Mouse (Mus musculus) stomach, postnatal 0 days (tissue): Measurements from ENCODE around the gene Ralgapa2. TPM values are rescaled to one million over a fixed set of nuclear protein-coding genes. Genes with fewer than 3 reads are reported as not detected.
A peak's percentile ranks its signal among the peaks of the same experiment; 100 is the strongest.

Experiments used
- ATAC-seq: fragments of 200-750 bp; cut with Nextera tagmentation; 2 replicates; pipeline ENCODE4 v1.8.0; 2017; ENCODE audit not compliant: low FRiP score, low TSS enrichment
- DNase-seq: peaks from one replicate; pipeline ENCODE4 v3.0.0-alpha.2; 2016; ENCODE audit warnings: low spot score
- H3K27ac ChIP-seq: fragments of 300-500 bp; sonication (generic); replicated peaks from 2 replicates; pipeline ENCODE4 v1.5.1; 2014; ENCODE audit warnings: mild to moderate bottlenecking, control low read depth
- H3K27me3 ChIP-seq: fragments of 300-500 bp; sonication (generic); 2 replicates; pipeline ENCODE4 v1.6.1; 2014; ENCODE audit warnings: low read length; ENCODE audit not compliant: control insufficient read depth, insufficient read depth
- H3K36me3 ChIP-seq: fragments of 300-500 bp; sonication (generic); 2 replicates; pipeline ENCODE4 v1.6.1; 2014; ENCODE audit warnings: low read length, mixed read lengths; ENCODE audit not compliant: control insufficient read depth, insufficient read depth
- H3K4me1 ChIP-seq: fragments of 300-500 bp; sonication (generic); replicated peaks from 2 replicates; pipeline ENCODE4 v1.6.1; 2014; ENCODE audit warnings: antibody characterized with exemption; ENCODE audit not compliant: control insufficient read depth, insufficient read depth
- H3K4me2 ChIP-seq: fragments of 300-500 bp; sonication (generic); replicated peaks from 2 replicates; pipeline ENCODE4 v1.6.1; 2014; ENCODE audit warnings: low read depth, mild to moderate bottlenecking, control low read depth, moderate library complexity
- H3K4me3 ChIP-seq: fragments of 300-500 bp; sonication (generic); 2 replicates; pipeline ENCODE4 v1.5.1; 2014; ENCODE audit warnings: low read depth, low read length, control low read depth
- H3K9ac ChIP-seq: fragments of 300-500 bp; sonication (generic); 2 replicates; pipeline ENCODE4 v1.6.1; 2014; ENCODE audit warnings: mild to moderate bottlenecking, low read length, control low read depth, mixed read lengths
- H3K9me3 ChIP-seq: fragments of 300-500 bp; sonication (generic); 2 replicates; pipeline ENCODE4 v1.6.1; 2016; ENCODE audit warnings: low read length; ENCODE audit not compliant: control insufficient read depth
- CTCF ChIP-seq: IDR thresholded peaks from 2 replicates; pipeline ENCODE4 v1.5.1; 2016; ENCODE audit warnings: antibody characterized with exemption, low read depth, mild to moderate bottlenecking, moderate library complexity
- EP300 ChIP-seq: optimal IDR thresholded peaks from 2 replicates; pipeline ENCODE3; 2016; ENCODE audit warnings: antibody characterized with exemption
- WGBS: fragments of 180-500 bp; shearing (Covaris S2); extraction: QIAGEN DNeasy Blood & Tissue Kit; methylation state at CpG from one replicate; pipeline ENCODE4 v1.1.7; 2014; 5-methylcytosine and 5-hydroxymethylcytosine counted together
- polyA plus RNA-seq: library from polyadenylated mRNA; unstranded; fragments of >200 nt; fragmentation: Nextera tagmentation; extraction: Ambion mirVana; gene quantifications from 2 replicates; pipeline ENCODE4 v1.2.1, GENCODE M21; 2015

Gene Ralgapa2
- polyA plus RNA-seq, 1 experiment from 2014 or later, result 3.1 TPM

- H3K4me3 ChIP-seq, result no peak overlapping the region
- peak; percentile 19 for DNase-seq
These were observed 293.1 kb downstream of the Ralgapa2 start for GRCm38 (mm10) chr2:146218881-146219535.

DNA sequence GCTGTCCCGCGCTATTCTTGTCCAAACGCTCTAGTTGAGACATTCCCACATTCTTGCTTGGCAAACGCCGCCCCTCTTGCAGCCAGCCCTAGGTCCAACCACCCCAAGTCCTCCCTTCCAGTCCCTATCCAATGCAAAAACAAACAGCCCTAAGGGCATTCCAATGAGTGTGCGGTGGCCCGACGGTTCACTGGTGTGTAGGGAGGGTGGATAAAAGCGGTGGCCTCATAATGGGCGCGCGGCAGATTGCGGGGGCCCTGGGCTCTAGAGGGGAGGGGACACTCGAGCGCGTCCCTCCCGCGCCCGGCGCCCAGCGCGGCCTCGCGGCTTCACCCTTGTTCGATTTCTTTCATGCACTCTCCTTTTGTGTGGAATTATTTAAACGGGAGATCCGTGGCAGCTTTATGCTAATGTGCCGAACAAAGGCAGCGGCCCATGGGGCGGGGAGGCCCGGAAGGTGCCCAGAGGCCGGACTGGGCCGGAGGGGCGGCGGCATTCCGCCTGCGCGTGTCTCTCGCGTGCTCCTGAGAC, 293.9 kb downstream of the Ralgapa2 start:
- H3K4me1 ChIP-seq, result peaks cover 9% of the 10 kb centered on the region
- no peak for TF ChIP-seq EP300
- TF ChIP-seq CTCF, result no peak
- no peak overlapping the region for H3K27ac ChIP-seq
- no peaks in the 10 kb centered on the region for H3K36me3 ChIP-seq
- H3K4me2 ChIP-seq, result peak overlapping the region; percentile 34
- ATAC-seq, result no peak
- peak; percentile 42 for DNase-seq
- peak overlapping the region; percentile 29 for H3K4me3 ChIP-seq
- peaks cover 24% of the 10 kb centered on the region; the same call in 1 of the 2 replicates for H3K27me3 ChIP-seq
- no peaks in the 10 kb centered on the region for H3K9me3 ChIP-seq
- WGBS, result 2% methylated on average over 40 of the region's 40 CpGs
- H3K9ac ChIP-seq, result no peak overlapping the region

More at GRCm38 (mm10) chr2:146218881-146219535, 293.1 kb downstream of the Ralgapa2 start:
- Histone ChIP-seq H3K36me3 (no peaks in the 10 kb centered on the region), H3K9me3 (no peaks in the 10 kb centered on the region), H3K27me3 (peaks cover 30% of the 10 kb centered on the region), H3K4me2 (no peak overlapping the region), H3K4me1 (peaks cover 9% of the 10 kb centered on the region), H3K27ac (no peak overlapping the region), H3K9ac (no peak overlapping the region)
- WGBS, result 4% methylated on average over 19 of the region's 19 CpGs
- no peak for ATAC-seq
- TF ChIP-seq CTCF, result no peak

DNA sequence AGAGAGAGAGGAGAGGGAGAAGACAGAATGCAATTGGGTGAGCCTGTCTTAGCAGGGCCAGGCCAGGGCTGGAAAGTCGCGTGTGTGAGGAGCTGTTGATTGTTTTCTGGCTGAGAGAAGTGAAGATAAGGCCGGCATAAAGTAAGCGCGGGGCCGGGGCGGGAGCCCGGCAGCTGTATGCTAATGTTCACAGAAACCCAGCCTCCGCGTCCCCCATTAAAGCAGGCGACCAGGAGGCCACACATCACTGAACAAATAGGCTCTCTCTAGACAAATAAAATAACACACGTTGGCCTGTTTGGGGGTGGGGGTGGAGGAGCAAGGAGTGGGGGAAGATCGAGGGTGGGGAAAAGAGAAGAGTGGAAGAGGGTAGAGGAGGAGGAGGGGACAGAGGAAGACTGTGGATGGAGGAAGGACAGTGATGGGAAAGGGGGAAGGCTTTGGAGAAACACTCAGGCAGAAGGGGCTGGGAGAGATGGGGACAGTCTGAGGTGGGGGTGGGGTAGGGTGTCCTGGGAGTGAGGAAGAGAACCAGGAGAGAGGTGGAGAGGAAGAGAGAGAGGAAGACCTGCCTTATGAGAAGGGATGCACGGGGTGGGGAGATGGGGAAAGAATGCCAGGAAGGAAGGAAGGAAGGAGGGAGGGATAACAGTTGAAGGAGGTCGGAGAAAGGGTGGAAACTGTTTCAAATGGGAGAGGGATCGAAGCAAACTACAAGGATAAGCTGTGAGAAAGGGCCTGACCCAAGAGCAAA, 294.7 kb downstream of the Ralgapa2 start:
- Histone ChIP-seq H3K4me1 (peaks cover 6% of the 10 kb centered on the region; the same call in 1 of the 2 replicates), H3K27ac (no peak overlapping the region), H3K27me3 (peaks cover 16% of the 10 kb centered on the region; the same call in 1 of the 2 replicates), H3K36me3 (no peaks in the 10 kb centered on the region), H3K4me3 (no peak overlapping the region), H3K9me3 (no peaks in the 10 kb centered on the region), H3K9ac (no peak overlapping the region), H3K4me2 (no peak overlapping the region)
- ATAC-seq, result no peak
- WGBS, result 3% methylated on average over 16 of the region's 16 CpGs
- peak; percentile 39 for DNase-seq
- TF ChIP-seq CTCF (no peak), EP300 (no peak)

DNA sequence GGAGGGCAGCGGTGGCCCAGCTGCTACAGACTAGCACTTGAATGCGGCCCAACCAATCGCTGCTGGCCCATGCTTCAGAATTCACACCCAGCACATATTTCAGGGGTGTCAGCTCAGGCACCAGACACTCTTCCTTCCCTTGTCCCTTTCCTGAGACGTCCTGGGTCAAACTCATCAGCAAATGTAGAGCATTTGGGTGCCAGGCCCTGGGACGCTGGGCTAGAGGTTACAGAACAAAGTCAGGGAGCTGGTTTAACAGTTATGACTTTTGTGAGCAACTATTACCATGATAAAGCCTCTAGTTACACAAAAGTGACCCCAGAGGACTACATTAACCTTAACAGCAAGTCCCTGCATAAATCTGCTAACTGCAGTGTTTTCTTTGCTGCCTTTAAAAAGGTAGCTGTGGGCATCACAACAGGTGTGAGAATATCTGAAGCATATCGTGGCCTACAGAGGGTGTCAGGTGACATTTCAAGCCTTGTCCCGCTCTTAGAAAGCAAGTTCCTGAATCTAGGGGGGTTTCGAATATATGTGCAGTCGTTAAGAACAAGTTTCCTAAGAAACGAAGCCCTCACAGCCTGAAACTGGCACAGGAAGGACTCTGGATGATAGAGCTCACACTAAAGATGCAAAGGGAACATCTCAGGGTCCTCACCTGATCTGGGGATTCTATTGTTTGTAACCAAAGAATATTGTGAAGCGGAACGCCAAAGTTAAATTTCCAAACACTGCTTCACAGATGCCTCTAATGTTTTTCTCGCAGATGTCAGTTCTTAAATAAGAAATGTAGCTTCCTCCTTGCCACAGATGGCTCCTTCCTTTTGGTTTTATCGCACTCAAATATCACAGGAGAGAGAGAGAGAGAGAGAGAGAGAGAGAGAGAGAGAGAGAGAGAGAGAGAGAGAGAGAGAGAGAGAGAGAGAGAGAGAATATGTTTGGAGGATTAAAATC, 295.8 kb downstream of the Ralgapa2 start:
- no peak overlapping the region for H3K4me2 ChIP-seq
- no peaks in the 10 kb centered on the region for H3K9me3 ChIP-seq
- H3K36me3 ChIP-seq, result no peaks in the 10 kb centered on the region
- ATAC-seq, result no peak
- peaks cover 16% of the 10 kb centered on the region; the same call in 1 of the 2 replicates for H3K27me3 ChIP-seq
- H3K27ac ChIP-seq, result no peak overlapping the region
- TF ChIP-seq CTCF (no peak), EP300 (no peak)
- peaks cover 2% of the 10 kb centered on the region; the same call in 1 of the 2 replicates for H3K4me1 ChIP-seq
- no peak overlapping the region for H3K9ac ChIP-seq
- WGBS, result 31% methylated on average over 14 of the region's 14 CpGs
- H3K4me3 ChIP-seq, result no peak overlapping the region
- DNase-seq, result no peak

GRCm38 (mm10) chr2:146214715-146215114, 297.4 kb downstream of the Ralgapa2 start:
- ATAC-seq, result 0 out of 2 replicates have a peak, but pooled peaks have one; percentile 56
- no peaks in the 10 kb centered on the region for H3K36me3 ChIP-seq
- H3K9me3 ChIP-seq, result no peaks in the 10 kb centered on the region
- no peak overlapping the region for H3K27ac ChIP-seq
- H3K4me1 ChIP-seq, result no peaks in the 10 kb centered on the region
- H3K4me3 ChIP-seq, result no peak overlapping the region
- WGBS, result 3% methylated on average over 9 of the region's 9 CpGs
- H3K27me3 ChIP-seq, result peaks cover 16% of the 10 kb centered on the region; the same call in 1 of the 2 replicates
- no peak overlapping the region for H3K4me2 ChIP-seq
- H3K9ac ChIP-seq, result no peak overlapping the region
- DNase-seq, result peak; percentile 46
- peak; percentile 90 for TF ChIP-seq CTCF
- TF ChIP-seq EP300, result no peak
